Mouse (Mus musculus) urinary bladder, adult 2 months (tissue): Measurements from ENCODE around the gene Flt3l. TPM values are rescaled to one million over a fixed set of nuclear protein-coding genes. Genes with fewer than 3 reads are reported as not detected.
A peak's percentile ranks its signal among the peaks of the same experiment; 100 is the strongest.
"Not testable (repeated sequence)": the region's sequence is repeated elsewhere in the genome, so short reads cannot be mapped to it uniquely, and the experiment has no call there.

Source experiments
- DNase-seq: peaks from one replicate; pipeline ENCODE4 v3.0.0; 2022; ENCODE audit warnings: low spot score
- polyA plus RNA-seq: library from polyadenylated mRNA; depleted of rRNA; stranded (reverse); fragments of >200 nt; gene quantifications from 2 replicates; pipeline ENCODE4 v1.2.3, GENCODE M21; 2012

Gene Flt3l
- polyA plus RNA-seq, 1 experiment = 83.1 TPM

GRCm38 (mm10) chr7:45144368-45145174 is 8.3 kb upstream of the Flt3l start:
- DNase-seq = no peak

GRCm38 (mm10) chr7:45141914-45142313 is 5.7 kb upstream of the Flt3l start:
- DNase-seq = no peak

GRCm38 (mm10) chr7:45141319-45141718 is 5.1 kb upstream of the Flt3l start:
- no peak for DNase-seq

- no peak for DNase-seq
Measured at GRCm38 (mm10) chr7:45139904-45140723, 3.9 kb upstream of the Flt3l start.

GRCm38 (mm10) chr7:45138403-45138802 is 2.2 kb upstream of the Flt3l start:
- DNase-seq = no peak

- DNase-seq = no peak
Measured at GRCm38 (mm10) chr7:45137171-45138006, 1.2 kb upstream of the Flt3l start.

- no peak for DNase-seq
Measured at GRCm38 (mm10) chr7:45135370-45135769, 862 bp downstream of the Flt3l start.

GRCm38 (mm10) chr7:45134544-45135026 is 1.6 kb downstream of the Flt3l start:
- no peak for DNase-seq

GRCm38 (mm10) chr7:45133446-45134159 is 2.6 kb downstream of the Flt3l start:
- no peak for DNase-seq

- no peak for DNase-seq
Measured at GRCm38 (mm10) chr7:45131850-45132249, 4.4 kb downstream of the Flt3l start.

GRCm38 (mm10) chr7:45129776-45130512 is 6.3 kb downstream of the Flt3l start:
- DNase-seq = no peak

- no peak for DNase-seq
Measured at GRCm38 (mm10) chr7:45129318-45129717, 6.9 kb downstream of the Flt3l start.

GRCm38 (mm10) chr7:45128624-45129246 is 7.5 kb downstream of the Flt3l start, which contains the start of gene Rpl13a:
Rpl13a (minus strand) TSS chr7:45128761.
- peak; percentile 94 for DNase-seq

GRCm38 (mm10) chr7:45127700-45128224 is 8.5 kb downstream of the Flt3l start:
- no peak for DNase-seq

GRCm38 (mm10) chr7:45126844-45127699 is 9.2 kb downstream of the Flt3l start:
- DNase-seq = no peak

- no peak for DNase-seq
Measured at GRCm38 (mm10) chr7:45126147-45126843, 9.9 kb downstream of the Flt3l start.

GRCm38 (mm10) chr7:45125649-45126048 is 10.6 kb downstream of the Flt3l start:
- DNase-seq = not testable (repeated sequence)

GRCm38 (mm10) chr7:45125144-45125600 is 11.1 kb downstream of the Flt3l start:
- DNase-seq = no peak
